Mouse (Mus musculus): Measurements from ENCODE around the gene Cyp4f15. TPM values are rescaled to one million over a fixed set of nuclear protein-coding genes. Genes with fewer than 3 reads are reported as not detected.

Gene Cyp4f15
- polyA plus RNA-seq (2011; ENCODE audit: insufficient read depth, insufficient read length, low read depth, missing spikeins) = 0.58 TPM in 1 of 2 replicates, not detected in the other

GRCm38 (mm10) chr17:32685048-32685750 lies at the start of gene Cyp4f15:
Gene Cyp4f15 (plus strand): TSS chr17:32685627.
- no peak within 1 kb of the TSS for H3K4me3 ChIP-seq (ENCODE audit: low read depth, low read length)
- H3K9me3 ChIP-seq (replicated peaks; ENCODE audit: control insufficient read depth, insufficient read depth, low read length, poor library complexity, severe bottlenecking) = no peaks in the 10 kb centered on the region
- no peaks in the 10 kb centered on the region for H3K4me1 ChIP-seq (ENCODE audit: control insufficient read depth, insufficient read depth, low read length)
- H3K9ac ChIP-seq (ENCODE audit: low read depth, poor library complexity, severe bottlenecking) = no peak within 1 kb of the TSS
- TF ChIP-seq CTCF (IDR thresholded peaks at IDR 0.05; ENCODE audit: low read depth, low read length) (no peak), POLR2A (IDR thresholded peaks at IDR 0.05; ENCODE audit: insufficient read depth, low read length) (no peak), EP300 (IDR thresholded peaks at IDR 0.05; ENCODE audit: insufficient read depth, low read depth, low read length) (no peak)
- no peaks in the 10 kb centered on the region for H3K36me3 ChIP-seq (ENCODE audit: control insufficient read depth, insufficient read depth, low read length, poor library complexity, severe bottlenecking)
- no peaks in the 10 kb centered on the region for H3K27me3 ChIP-seq (ENCODE audit: control insufficient read depth, insufficient read depth, low read length, poor library complexity, severe bottlenecking)
- no peak within 1 kb of the TSS for H3K27ac ChIP-seq (ENCODE audit: insufficient read depth, low read length)

GRCm38 (mm10) chr17:32636341-32636740 lies 49.1 kb upstream of the Cyp4f15 start:
- H3K4me3 ChIP-seq (ENCODE audit: low read depth, low read length) = no peak overlapping the region
- TF ChIP-seq POLR2A (IDR thresholded peaks at IDR 0.05; ENCODE audit: insufficient read depth, low read length) (no peak), EP300 (IDR thresholded peaks at IDR 0.05; ENCODE audit: insufficient read depth, low read depth, low read length) (no peak), CTCF (IDR thresholded peaks at IDR 0.05; ENCODE audit: low read depth, low read length) (no peak)
- no peaks in the 10 kb centered on the region for H3K27me3 ChIP-seq (ENCODE audit: control insufficient read depth, insufficient read depth, low read length, poor library complexity, severe bottlenecking)
- no peak overlapping the region for H3K27ac ChIP-seq (ENCODE audit: insufficient read depth, low read length)
- H3K36me3 ChIP-seq (ENCODE audit: control insufficient read depth, insufficient read depth, low read length, poor library complexity, severe bottlenecking) = no peaks in the 10 kb centered on the region
- H3K9me3 ChIP-seq (replicated peaks; ENCODE audit: control insufficient read depth, insufficient read depth, low read length, poor library complexity, severe bottlenecking) = no peaks in the 10 kb centered on the region
- H3K9ac ChIP-seq (ENCODE audit: low read depth, poor library complexity, severe bottlenecking) = no peak overlapping the region
- H3K4me1 ChIP-seq (ENCODE audit: control insufficient read depth, insufficient read depth, low read length) = no peaks in the 10 kb centered on the region

- Histone ChIP-seq H3K9me3 (replicated peaks; ENCODE audit: control insufficient read depth, insufficient read depth, low read length, poor library complexity, severe bottlenecking) (no peaks in the 10 kb centered on the region), H3K4me1 (ENCODE audit: control insufficient read depth, insufficient read depth, low read length) (no peaks in the 10 kb centered on the region), H3K27me3 (ENCODE audit: control insufficient read depth, insufficient read depth, low read length, poor library complexity, severe bottlenecking) (no peaks in the 10 kb centered on the region), H3K4me3 (ENCODE audit: low read depth, low read length) (no peak overlapping the region), H3K9ac (ENCODE audit: low read depth, poor library complexity, severe bottlenecking) (no peak overlapping the region), H3K27ac (ENCODE audit: insufficient read depth, low read length) (no peak overlapping the region), H3K36me3 (ENCODE audit: control insufficient read depth, insufficient read depth, low read length, poor library complexity, severe bottlenecking) (no peaks in the 10 kb centered on the region)
- TF ChIP-seq EP300 (IDR thresholded peaks at IDR 0.05; ENCODE audit: insufficient read depth, low read depth, low read length) = no peak
- TF ChIP-seq POLR2A (IDR thresholded peaks at IDR 0.05; ENCODE audit: insufficient read depth, low read length) = no peak
- TF ChIP-seq CTCF (IDR thresholded peaks at IDR 0.05; ENCODE audit: low read depth, low read length) = no peak
These were observed 48.3 kb upstream of the Cyp4f15 start for GRCm38 (mm10) chr17:32637151-32637550.

- no peak for TF ChIP-seq EP300 (IDR thresholded peaks at IDR 0.05; ENCODE audit: insufficient read depth, low read depth, low read length)
- no peak for TF ChIP-seq POLR2A (IDR thresholded peaks at IDR 0.05; ENCODE audit: insufficient read depth, low read length)
- TF ChIP-seq CTCF (IDR thresholded peaks at IDR 0.05; ENCODE audit: low read depth, low read length) = no peak
- Histone ChIP-seq H3K4me1 (ENCODE audit: control insufficient read depth, insufficient read depth, low read length) (no peaks in the 10 kb centered on the region), H3K9me3 (replicated peaks; ENCODE audit: control insufficient read depth, insufficient read depth, low read length, poor library complexity, severe bottlenecking) (no peaks in the 10 kb centered on the region), H3K9ac (ENCODE audit: low read depth, poor library complexity, severe bottlenecking) (no peak overlapping the region), H3K27ac (ENCODE audit: insufficient read depth, low read length) (no peak overlapping the region), H3K27me3 (ENCODE audit: control insufficient read depth, insufficient read depth, low read length, poor library complexity, severe bottlenecking) (no peaks in the 10 kb centered on the region), H3K36me3 (ENCODE audit: control insufficient read depth, insufficient read depth, low read length, poor library complexity, severe bottlenecking) (no peaks in the 10 kb centered on the region), H3K4me3 (ENCODE audit: low read depth, low read length) (no peak overlapping the region)
These were observed 38.8 kb upstream of the Cyp4f15 start for GRCm38 (mm10) chr17:32646631-32647030.

GRCm38 (mm10) chr17:32653860-32654259 lies 31.6 kb upstream of the Cyp4f15 start:
- Histone ChIP-seq H3K27me3 (ENCODE audit: control insufficient read depth, insufficient read depth, low read length, poor library complexity, severe bottlenecking) (no peaks in the 10 kb centered on the region; the same call in 1 of the 2 replicates), H3K9me3 (replicated peaks; ENCODE audit: control insufficient read depth, insufficient read depth, low read length, poor library complexity, severe bottlenecking) (no peaks in the 10 kb centered on the region), H3K9ac (ENCODE audit: low read depth, poor library complexity, severe bottlenecking) (no peak overlapping the region), H3K4me3 (ENCODE audit: low read depth, low read length) (no peak overlapping the region), H3K27ac (ENCODE audit: insufficient read depth, low read length) (no peak overlapping the region), H3K36me3 (ENCODE audit: control insufficient read depth, insufficient read depth, low read length, poor library complexity, severe bottlenecking) (no peaks in the 10 kb centered on the region), H3K4me1 (ENCODE audit: control insufficient read depth, insufficient read depth, low read length) (no peaks in the 10 kb centered on the region)
- no peak for TF ChIP-seq POLR2A (IDR thresholded peaks at IDR 0.05; ENCODE audit: insufficient read depth, low read length)
- no peak for TF ChIP-seq EP300 (IDR thresholded peaks at IDR 0.05; ENCODE audit: insufficient read depth, low read depth, low read length)
- no peak for TF ChIP-seq CTCF (IDR thresholded peaks at IDR 0.05; ENCODE audit: low read depth, low read length)

GRCm38 (mm10) chr17:32657041-32657440 lies 28.4 kb upstream of the Cyp4f15 start:
- TF ChIP-seq EP300 (IDR thresholded peaks at IDR 0.05; ENCODE audit: insufficient read depth, low read depth, low read length) (no peak), CTCF (IDR thresholded peaks at IDR 0.05; ENCODE audit: low read depth, low read length) (no peak), POLR2A (IDR thresholded peaks at IDR 0.05; ENCODE audit: insufficient read depth, low read length) (no peak)
- Histone ChIP-seq H3K36me3 (ENCODE audit: control insufficient read depth, insufficient read depth, low read length, poor library complexity, severe bottlenecking) (no peaks in the 10 kb centered on the region), H3K9me3 (replicated peaks; ENCODE audit: control insufficient read depth, insufficient read depth, low read length, poor library complexity, severe bottlenecking) (no peaks in the 10 kb centered on the region), H3K27ac (ENCODE audit: insufficient read depth, low read length) (no peak overlapping the region), H3K4me3 (ENCODE audit: low read depth, low read length) (no peak overlapping the region), H3K27me3 (ENCODE audit: control insufficient read depth, insufficient read depth, low read length, poor library complexity, severe bottlenecking) (no peaks in the 10 kb centered on the region; the same call in 1 of the 2 replicates), H3K9ac (ENCODE audit: low read depth, poor library complexity, severe bottlenecking) (no peak overlapping the region), H3K4me1 (ENCODE audit: control insufficient read depth, insufficient read depth, low read length) (no peaks in the 10 kb centered on the region)

All from ES-Bruce4 (cell line).